Mouse (Mus musculus) CD8-positive naive resting alpha-beta T cell, adult 57 days (primary cell): Measurements from ENCODE around the gene Fez2. TPM values are rescaled to one million over a fixed set of nuclear protein-coding genes. Genes with fewer than 3 reads are reported as not detected.

Experiments used
- total RNA-seq: library from RNA; stranded (reverse); gene quantifications from one replicate; pipeline ENCODE4 v1.2.4, GENCODE M21; 2023

Gene Fez2
- total RNA-seq: 25.8 TPM

DNA sequence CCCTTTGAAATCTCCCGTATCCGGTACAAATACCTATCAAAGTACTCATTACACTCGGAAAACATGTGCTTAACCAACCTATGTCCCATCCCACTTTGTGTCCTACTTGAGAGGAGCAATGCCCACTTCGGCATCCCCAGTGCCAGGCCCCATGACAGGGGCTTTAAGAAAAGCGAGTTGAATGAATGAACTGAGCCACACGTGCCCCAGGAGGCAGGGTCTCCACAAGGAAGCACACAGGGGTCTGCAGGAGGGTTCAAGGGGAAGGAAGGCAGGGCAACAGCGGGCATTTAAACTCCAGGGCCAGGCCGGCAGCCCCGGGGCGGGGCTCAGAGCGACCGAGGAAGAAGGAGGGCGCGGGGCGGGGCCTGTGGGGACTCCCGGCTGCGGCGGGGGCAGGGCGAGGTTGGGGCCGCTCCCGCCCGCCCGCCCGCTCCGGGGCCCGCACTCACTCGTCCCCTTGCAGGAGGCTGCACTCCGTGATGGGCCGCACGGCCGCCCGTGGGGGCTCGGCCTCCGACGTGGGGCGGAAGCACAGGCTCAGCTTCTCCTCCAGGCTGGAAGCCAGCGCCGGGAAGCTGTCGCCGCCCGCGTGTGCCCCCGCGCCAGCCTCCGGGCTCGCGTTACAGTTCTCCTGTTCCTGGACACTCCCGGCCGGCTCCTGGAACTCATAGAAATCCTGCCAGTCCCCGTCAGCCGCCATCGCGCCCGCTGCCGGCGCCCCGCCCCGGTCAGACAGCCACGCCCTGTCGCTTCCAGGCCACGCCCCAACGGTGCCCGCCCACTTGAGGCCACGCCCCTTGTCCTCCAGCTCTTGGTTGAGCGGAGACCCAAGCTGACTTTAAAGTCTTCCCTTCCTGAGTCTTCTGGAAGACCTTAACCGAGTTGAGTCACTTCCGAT, at the start of gene Fez2:
Gene Fez2, minus strand, starts transcription at position 772 of the 901 bp plus-strand sequence.

Other genes starting within 250 kb of the Fez2 start
- 62.0 TPM for gene Crim1, start 217.9 kb downstream of the Fez2 start, total RNA-seq
- gene Vit, start 89.9 kb upstream of the Fez2 start, total RNA-seq: not detected